Mouse (Mus musculus): ENCODE data around the gene B4galt1. TPM values are rescaled to one million over a fixed set of nuclear protein-coding genes. Genes with fewer than 3 reads are reported as not detected.
A peak's percentile ranks its signal among the peaks of the same experiment; 100 is the strongest.

B4galt1 gene
- 32.9 and 37.4 TPM in 2 replicates for polyA plus RNA-seq (2016; fragmentation: Nextera tagmentation; extraction: Ambion mirVana)

DNA sequence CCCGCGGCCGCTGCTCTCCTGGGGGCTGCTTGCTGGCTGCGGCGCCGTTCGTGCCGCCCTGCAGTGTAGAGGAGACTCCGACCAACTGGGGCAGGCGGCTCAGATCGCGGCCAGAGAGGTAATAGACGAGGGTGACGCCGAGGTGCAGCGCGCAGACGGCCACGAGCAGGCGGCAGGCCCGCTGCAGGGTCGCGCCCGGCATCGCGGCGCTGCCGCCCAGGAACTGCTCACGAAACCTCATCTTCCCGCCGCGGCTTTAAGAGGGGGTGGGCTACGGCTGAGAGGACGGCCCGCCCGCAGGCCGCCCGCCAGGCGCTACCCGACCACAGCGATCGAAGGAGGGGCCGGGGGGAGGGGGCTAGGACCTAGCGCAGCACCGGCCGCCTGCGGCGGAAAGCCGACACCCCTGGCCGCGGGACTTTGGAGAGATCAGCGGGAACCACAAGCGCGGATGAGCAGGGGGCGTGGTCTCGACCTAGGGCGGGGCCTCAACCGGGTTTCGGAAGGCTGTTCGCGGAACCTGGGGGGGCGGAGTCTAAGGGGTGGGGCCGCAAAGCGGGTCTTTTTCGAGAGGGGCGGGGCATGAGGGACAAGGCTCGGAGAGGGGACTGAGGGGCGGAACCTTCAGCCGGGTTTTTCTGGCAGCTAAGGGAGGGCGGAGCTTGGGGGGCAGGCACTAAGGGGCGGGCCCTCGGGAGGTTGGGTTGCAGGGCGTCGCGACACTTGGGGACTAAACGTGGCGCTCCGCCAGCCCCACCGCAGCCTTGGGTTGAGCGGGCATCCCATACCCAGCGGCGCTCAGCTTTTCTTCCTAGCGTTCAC is at the start of gene B4galt1:
Gene B4galt1, minus strand, starts transcription at position 441 of the 822 bp plus-strand sequence.
- Histone ChIP-seq H3K27ac (peak within 1 kb of the TSS; percentile 93), H3K27me3 (no peaks in the 10 kb centered on the region), H3K4me2 (peak within 1 kb of the TSS; percentile 88), H3K4me1 (replicated peaks) (peaks cover 31% of the 10 kb centered on the region), H3K9me3 (no peaks in the 10 kb centered on the region), H3K36me3 (no peaks in the 10 kb centered on the region), H3K9ac (replicated peaks) (peak within 1 kb of the TSS; percentile 87), H3K4me3 (replicated peaks) (peak within 1 kb of the TSS; percentile 75)
- WGBS: under 1% methylated on average over 83 of the region's 83 CpGs
- peak; percentile 95 for ATAC-seq (ENCODE audit: insufficient number of reproducible peaks, insufficient read depth, low FRiP score, low TSS enrichment, low read depth)

DNA sequence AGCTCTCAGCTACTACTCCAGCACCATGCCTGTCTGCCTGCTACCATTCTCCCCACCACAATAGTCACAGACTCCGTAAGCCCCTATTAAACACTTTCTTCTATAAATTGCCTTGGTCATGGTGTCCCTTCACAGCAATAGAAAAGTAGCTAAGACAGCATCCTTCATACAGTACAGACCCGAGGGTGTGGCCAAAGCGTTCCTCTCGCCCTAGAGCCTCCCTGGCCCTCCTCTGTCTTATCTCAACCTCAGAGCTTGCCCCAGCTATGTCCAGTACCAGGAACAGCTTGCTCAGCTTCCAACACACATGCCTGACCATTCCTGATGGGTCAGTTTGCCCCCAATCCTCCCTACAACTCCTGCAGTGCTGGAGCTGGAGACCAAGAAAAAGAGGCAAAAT is 46.8 kb upstream of the B4galt1 start:
- Histone ChIP-seq H3K36me3 (no peaks in the 10 kb centered on the region), H3K9ac (replicated peaks) (no peak overlapping the region), H3K4me1 (replicated peaks) (peaks cover 9% of the 10 kb centered on the region; the same call in 1 of the 2 replicates), H3K4me3 (replicated peaks) (no peak overlapping the region), H3K4me2 (no peak overlapping the region), H3K27me3 (no peaks in the 10 kb centered on the region), H3K9me3 (no peaks in the 10 kb centered on the region), H3K27ac (no peak overlapping the region)
- ATAC-seq (ENCODE audit: insufficient number of reproducible peaks, insufficient read depth, low FRiP score, low TSS enrichment, low read depth): no peak
- 89% methylated on average over 4 of the region's 4 CpGs for WGBS

DNA sequence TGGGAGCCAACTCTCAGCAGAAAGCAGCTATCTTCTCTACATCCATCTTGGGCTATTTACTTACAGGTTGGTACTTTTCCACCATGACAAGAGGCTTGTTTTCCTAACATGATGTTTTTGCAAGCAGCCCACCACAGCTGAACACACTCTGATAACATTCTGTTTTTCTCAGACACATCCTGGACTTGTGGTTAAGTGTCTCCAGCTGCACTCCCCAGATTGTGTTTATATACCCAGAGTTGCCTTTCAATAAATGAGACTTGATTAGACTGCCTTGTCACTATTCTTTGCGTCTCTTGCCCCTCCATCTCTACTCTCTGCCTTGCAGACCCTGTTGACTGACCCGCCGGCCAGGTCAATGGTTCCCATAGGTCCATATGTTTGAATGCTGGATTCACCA is 46.3 kb upstream of the B4galt1 start:
- WGBS: 93% methylated on average over 3 of the region's 3 CpGs
- Histone ChIP-seq H3K27me3 (no peaks in the 10 kb centered on the region), H3K4me2 (no peak overlapping the region), H3K27ac (no peak overlapping the region), H3K4me1 (replicated peaks) (peaks cover 9% of the 10 kb centered on the region; the same call in 1 of the 2 replicates), H3K4me3 (replicated peaks) (no peak overlapping the region), H3K9ac (replicated peaks) (no peak overlapping the region), H3K36me3 (no peaks in the 10 kb centered on the region), H3K9me3 (no peaks in the 10 kb centered on the region)
- ATAC-seq (ENCODE audit: insufficient number of reproducible peaks, insufficient read depth, low FRiP score, low TSS enrichment, low read depth): no peak

DNA sequence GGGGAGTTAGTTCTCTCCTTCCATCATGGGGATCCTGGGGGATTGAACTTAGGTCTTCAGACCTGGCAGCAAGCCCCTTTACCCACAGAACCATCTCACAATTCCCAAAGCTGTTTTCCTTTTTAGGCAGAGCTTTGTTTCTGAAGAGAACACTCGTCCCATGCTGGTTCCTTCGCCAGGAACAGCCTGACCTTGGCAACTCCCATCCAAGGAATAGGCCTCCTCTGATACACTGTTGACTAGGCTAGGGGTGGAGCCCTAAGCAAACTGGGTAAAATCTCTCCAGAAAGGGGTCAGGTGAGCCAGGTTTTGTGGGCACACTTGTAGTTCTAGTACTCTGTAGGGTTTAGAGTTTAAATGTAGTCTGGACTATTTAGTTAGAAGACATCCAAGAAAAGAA is 45.5 kb upstream of the B4galt1 start:
- H3K27me3 ChIP-seq: no peaks in the 10 kb centered on the region
- H3K4me2 ChIP-seq: no peak overlapping the region
- H3K4me1 ChIP-seq (replicated peaks): peaks cover 9% of the 10 kb centered on the region; the same call in 1 of the 2 replicates
- no peaks in the 10 kb centered on the region for H3K36me3 ChIP-seq
- H3K9me3 ChIP-seq: no peaks in the 10 kb centered on the region
- 73% methylated on average over 2 of the region's 2 CpGs for WGBS
- no peak overlapping the region for H3K9ac ChIP-seq (replicated peaks)
- no peak overlapping the region for H3K27ac ChIP-seq
- ATAC-seq (ENCODE audit: insufficient number of reproducible peaks, insufficient read depth, low FRiP score, low TSS enrichment, low read depth): no peak
- no peak overlapping the region for H3K4me3 ChIP-seq (replicated peaks)

DNA sequence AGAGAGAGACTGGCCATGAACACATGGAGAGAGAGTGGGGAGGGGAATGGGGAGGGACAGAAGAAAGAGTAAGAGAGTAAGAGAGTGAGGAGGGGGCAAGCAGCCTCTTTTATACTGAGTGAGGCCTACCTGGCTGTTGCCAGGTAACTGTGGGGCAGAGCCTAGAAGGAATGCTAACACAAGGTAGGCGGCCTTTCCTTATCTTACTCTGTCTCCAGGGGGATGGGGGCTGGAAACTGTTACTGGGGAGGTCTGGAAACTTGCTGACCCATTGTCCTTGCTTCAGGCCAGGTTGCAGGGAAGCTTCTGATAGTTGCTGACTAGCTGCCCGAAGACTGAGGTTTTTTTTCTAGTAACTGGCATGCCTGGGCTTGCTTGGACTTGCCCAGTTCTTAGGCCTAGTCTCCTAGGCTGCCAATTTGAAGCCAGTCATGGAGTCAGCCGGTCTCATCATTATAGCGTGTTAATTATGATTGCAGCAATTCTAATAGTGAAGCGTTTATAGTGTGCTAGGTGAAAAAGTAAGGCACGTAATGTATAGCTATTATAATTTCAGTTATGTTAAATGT is 44.8 kb upstream of the B4galt1 start:
- Histone ChIP-seq H3K4me3 (replicated peaks) (no peak overlapping the region), H3K4me2 (no peak overlapping the region), H3K27me3 (no peaks in the 10 kb centered on the region), H3K27ac (no peak overlapping the region), H3K4me1 (replicated peaks) (peaks cover 9% of the 10 kb centered on the region; the same call in 1 of the 2 replicates), H3K9me3 (no peaks in the 10 kb centered on the region), H3K9ac (replicated peaks) (no peak overlapping the region), H3K36me3 (no peaks in the 10 kb centered on the region)
- WGBS: 79% methylated on average over 6 of the region's 6 CpGs
- no peak for ATAC-seq (ENCODE audit: insufficient number of reproducible peaks, insufficient read depth, low FRiP score, low TSS enrichment, low read depth)

DNA sequence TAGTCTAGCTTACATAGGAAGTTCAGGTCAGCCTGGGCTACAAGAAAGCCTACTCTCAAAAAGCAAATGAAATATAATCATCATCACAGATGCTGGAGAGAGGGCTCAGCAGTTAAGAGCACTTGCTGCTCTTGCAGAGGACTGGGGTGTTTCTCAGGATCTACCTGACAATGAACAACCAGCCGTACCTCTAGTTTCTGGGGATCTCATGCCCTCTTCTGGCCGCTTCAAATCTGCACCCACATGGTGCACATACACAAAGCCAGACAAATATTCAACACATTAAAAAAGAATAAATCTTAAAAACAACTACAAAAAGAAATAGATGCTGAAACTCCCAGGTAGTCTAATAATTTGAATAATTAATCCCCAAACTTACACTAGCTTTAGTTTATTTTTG is 41.8 kb upstream of the B4galt1 start:
- H3K36me3 ChIP-seq: no peaks in the 10 kb centered on the region
- no peak overlapping the region for H3K27ac ChIP-seq
- no peak overlapping the region for H3K4me3 ChIP-seq (replicated peaks)
- WGBS: 94% methylated on average over 2 of the region's 2 CpGs
- no peak for ATAC-seq (ENCODE audit: insufficient number of reproducible peaks, insufficient read depth, low FRiP score, low TSS enrichment, low read depth)
- H3K27me3 ChIP-seq: no peaks in the 10 kb centered on the region
- no peak overlapping the region for H3K9ac ChIP-seq (replicated peaks)
- peaks cover 9% of the 10 kb centered on the region; the same call in 1 of the 2 replicates for H3K4me1 ChIP-seq (replicated peaks)
- H3K9me3 ChIP-seq: no peaks in the 10 kb centered on the region
- H3K4me2 ChIP-seq: no peak overlapping the region

DNA sequence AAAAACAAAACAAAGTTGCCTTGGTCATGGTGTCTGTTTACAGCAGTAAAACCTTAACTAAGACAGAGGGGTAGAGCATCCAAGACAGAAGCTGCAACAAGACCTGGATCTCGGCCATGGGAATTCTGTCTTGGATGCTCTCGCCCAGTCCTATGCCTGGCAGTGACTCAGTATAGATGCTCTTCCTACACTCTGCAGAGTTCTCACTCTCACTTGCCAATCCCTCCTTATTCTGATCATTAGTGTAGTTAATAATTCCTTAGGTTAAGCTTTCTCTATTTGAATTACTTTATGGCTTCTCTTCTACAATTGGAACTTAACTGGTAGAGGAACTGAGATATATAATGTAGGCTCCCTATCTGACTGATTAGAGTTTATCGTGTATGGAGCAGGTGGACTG is 41.3 kb upstream of the B4galt1 start:
- H3K9me3 ChIP-seq: no peaks in the 10 kb centered on the region
- H3K9ac ChIP-seq (replicated peaks): no peak overlapping the region
- WGBS: 92% methylated on average over 3 of the region's 3 CpGs
- no peaks in the 10 kb centered on the region for H3K27me3 ChIP-seq
- peaks cover 9% of the 10 kb centered on the region; the same call in 1 of the 2 replicates for H3K4me1 ChIP-seq (replicated peaks)
- H3K27ac ChIP-seq: no peak overlapping the region
- no peak overlapping the region for H3K4me3 ChIP-seq (replicated peaks)
- H3K4me2 ChIP-seq: no peak overlapping the region
- ATAC-seq (ENCODE audit: insufficient number of reproducible peaks, insufficient read depth, low FRiP score, low TSS enrichment, low read depth): no peak
- no peaks in the 10 kb centered on the region for H3K36me3 ChIP-seq

DNA sequence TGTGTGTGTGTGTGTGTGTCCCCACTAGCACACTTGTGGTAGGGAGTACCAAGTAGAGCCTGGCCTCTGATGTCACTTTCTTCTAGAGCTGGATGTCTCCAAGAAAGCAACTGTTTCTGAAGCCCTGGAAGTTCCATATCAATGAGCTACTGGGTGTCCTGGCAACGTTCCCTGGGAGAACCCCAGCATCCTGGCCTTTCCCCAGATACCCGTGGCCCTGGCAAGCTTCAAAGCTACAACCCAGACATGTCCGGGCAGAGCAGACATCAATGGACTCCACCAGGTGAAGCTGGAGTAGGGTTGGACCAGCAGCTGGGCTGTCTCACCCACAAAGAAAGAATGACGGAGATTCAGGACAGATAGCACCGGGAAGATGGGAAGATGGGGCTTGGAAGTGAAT is 37.4 kb upstream of the B4galt1 start:
- WGBS: 75% methylated on average over 5 of the region's 5 CpGs
- Histone ChIP-seq H3K27ac (no peak overlapping the region), H3K4me2 (no peak overlapping the region), H3K4me1 (replicated peaks) (no peaks in the 10 kb centered on the region), H3K9ac (replicated peaks) (no peak overlapping the region), H3K4me3 (replicated peaks) (no peak overlapping the region), H3K27me3 (no peaks in the 10 kb centered on the region), H3K36me3 (no peaks in the 10 kb centered on the region), H3K9me3 (no peaks in the 10 kb centered on the region)
- ATAC-seq (ENCODE audit: insufficient number of reproducible peaks, insufficient read depth, low FRiP score, low TSS enrichment, low read depth): no peak

DNA sequence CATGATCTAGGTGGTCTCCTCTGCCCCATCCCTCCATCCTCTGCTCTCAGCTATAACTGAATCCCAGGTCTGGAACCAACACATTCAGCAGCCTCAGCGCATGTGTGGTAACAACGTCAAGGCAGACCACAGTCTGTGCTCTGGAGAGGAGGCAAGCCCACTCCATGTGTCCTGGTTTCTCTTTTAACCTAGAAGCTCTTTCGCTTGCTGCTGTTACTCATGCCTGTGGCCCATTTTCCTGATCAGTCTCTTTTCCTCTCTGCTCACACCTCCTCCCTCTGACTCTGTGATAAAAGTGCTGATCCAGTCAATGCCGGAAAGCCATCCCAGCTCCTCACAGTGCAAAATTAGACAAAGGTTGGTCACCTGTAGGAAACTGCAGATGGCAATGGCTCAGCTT is 36.2 kb upstream of the B4galt1 start:
- Histone ChIP-seq H3K4me1 (replicated peaks) (no peaks in the 10 kb centered on the region), H3K36me3 (no peaks in the 10 kb centered on the region), H3K9ac (replicated peaks) (no peak overlapping the region), H3K4me2 (no peak overlapping the region), H3K9me3 (no peaks in the 10 kb centered on the region), H3K27me3 (no peaks in the 10 kb centered on the region), H3K27ac (no peak overlapping the region), H3K4me3 (replicated peaks) (no peak overlapping the region)
- no peak for ATAC-seq (ENCODE audit: insufficient number of reproducible peaks, insufficient read depth, low FRiP score, low TSS enrichment, low read depth)
- 83% methylated on average over 4 of the region's 4 CpGs for WGBS

DNA sequence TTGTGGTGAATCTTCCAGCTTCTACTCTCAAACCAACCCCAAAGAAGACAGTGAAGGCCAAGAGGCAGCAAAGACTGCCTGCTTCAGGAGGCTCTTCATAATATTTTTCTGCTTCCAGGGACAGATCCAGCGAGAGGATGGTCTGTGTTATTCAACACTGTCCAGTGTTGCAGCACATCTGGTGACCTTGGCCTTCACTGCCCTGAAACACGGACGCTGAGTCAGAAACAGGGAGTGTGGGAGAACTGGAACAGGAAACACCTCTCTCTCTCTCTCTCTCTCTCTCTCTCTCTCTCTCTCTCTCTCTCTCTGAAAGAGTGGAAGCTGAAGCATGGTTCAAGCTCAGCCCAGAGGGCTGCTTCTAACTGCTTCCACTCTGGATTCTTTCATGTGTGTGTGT is 35.4 kb upstream of the B4galt1 start:
- H3K4me2 ChIP-seq: no peak overlapping the region
- H3K4me3 ChIP-seq (replicated peaks): no peak overlapping the region
- WGBS: 47% methylated on average over 3 of the region's 3 CpGs
- no peak overlapping the region for H3K9ac ChIP-seq (replicated peaks)
- no peak for ATAC-seq (ENCODE audit: insufficient number of reproducible peaks, insufficient read depth, low FRiP score, low TSS enrichment, low read depth)
- no peaks in the 10 kb centered on the region for H3K36me3 ChIP-seq
- H3K27me3 ChIP-seq: no peaks in the 10 kb centered on the region
- H3K4me1 ChIP-seq (replicated peaks): peaks cover 2% of the 10 kb centered on the region; the same call in 1 of the 2 replicates
- no peak overlapping the region for H3K27ac ChIP-seq
- H3K9me3 ChIP-seq: no peaks in the 10 kb centered on the region

DNA sequence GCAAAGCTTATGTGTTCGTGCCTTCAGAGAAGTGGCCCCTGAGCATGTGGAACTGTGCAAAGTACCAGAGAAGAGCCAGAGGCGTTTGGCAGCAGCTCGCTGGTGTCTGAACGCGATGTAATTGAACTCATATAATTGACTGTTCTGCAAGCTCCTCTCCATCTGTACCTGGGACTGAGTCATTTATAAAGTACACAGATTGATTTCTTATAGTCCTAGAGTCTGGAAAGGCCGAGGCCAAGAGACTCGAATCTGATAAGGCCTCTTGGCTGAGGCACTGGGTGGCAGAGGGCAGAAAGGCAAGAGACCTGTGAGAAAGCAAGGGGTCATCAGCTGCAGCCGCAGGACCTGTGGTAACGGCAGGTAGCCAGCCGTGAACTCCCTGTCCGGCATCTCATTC is 35.0 kb upstream of the B4galt1 start:
- Histone ChIP-seq H3K27ac (0 out of 2 replicates have a peak overlapping the region, but pooled peaks have one; percentile 29), H3K4me3 (replicated peaks) (no peak overlapping the region), H3K9ac (replicated peaks) (no peak overlapping the region), H3K4me1 (replicated peaks) (peaks cover 4% of the 10 kb centered on the region; the same call in 1 of the 2 replicates), H3K36me3 (no peaks in the 10 kb centered on the region), H3K4me2 (no peak overlapping the region), H3K9me3 (no peaks in the 10 kb centered on the region), H3K27me3 (no peaks in the 10 kb centered on the region)
- no peak for ATAC-seq (ENCODE audit: insufficient number of reproducible peaks, insufficient read depth, low FRiP score, low TSS enrichment, low read depth)
- WGBS: 80% methylated on average over 11 of the region's 11 CpGs
